Mouse (Mus musculus) MEL (cell line): ENCODE data around the gene Flvcr1.

Source experiments
- BHLHE40 ChIP-seq: IDR thresholded peaks from 2 replicates; pipeline ENCODE4 v1.6.1; 2012; ENCODE audit warnings: low read depth, mild to moderate bottlenecking, inconsistent platforms, low read length, improper control_type of control experiment, borderline replicate concordance
- CTCF ChIP-seq, 3 experiments: IDR thresholded peaks in 2 of 3; conservative IDR thresholded peaks in 1 of 3; 2 replicates each; pipeline ENCODE4 v1.5.1; 2011 to 2012; ENCODE audit warnings: low read length in 3 of 3, low read depth in 2 of 3, mild to moderate bottlenecking in 2 of 3, improper control_type of control experiment in 1 of 3, inconsistent platforms in 1 of 3, mixed read lengths in 1 of 3, moderate library complexity in 1 of 3; ENCODE audit not compliant: control insufficient read depth in 1 of 3, insufficient read depth in 1 of 3, poor library complexity in 1 of 3, severe bottlenecking in 1 of 3
- SMC3 ChIP-seq: IDR thresholded peaks from 2 replicates; pipeline ENCODE4 v1.6.1; 2011; ENCODE audit warnings: low read depth, low read length, improper control_type of control experiment

- TF ChIP-seq SMC3 (no peak), CTCF (IDR thresholded peaks at IDR 0.05 in 2 of 3, conservative IDR thresholded peaks at IDR 0.05 in 1 of 3; ENCODE audit: control insufficient read depth in 1 of 3, insufficient read depth in 1 of 3, low read depth in 2 of 3, low read length in 3 of 3, poor library complexity in 1 of 3, severe bottlenecking in 1 of 3) (no peak), BHLHE40 (no peak)
Observed at GRCm38 (mm10) chr1:191073486-191073885, 47.5 kb upstream of the Flvcr1 start.
